Mouse (Mus musculus) left cerebral cortex, postnatal 4 days (tissue): Measurements from ENCODE around the gene Cadps2. TPM values are rescaled to one million over a fixed set of nuclear protein-coding genes. Genes with fewer than 3 reads are reported as not detected.

Experiments
- DNase-seq: peaks from one replicate; pipeline ENCODE4 v3.0.0-alpha.2; 2022
- intact Hi-C: fragments of 180-260 bp; cut with DNase I; formaldehyde crosslinking; loops from one replicate; pipeline ENCODE4 v1.15.1; 2025
- total RNA-seq, 2 experiments: library from RNA; stranded (reverse); gene quantifications; 2 replicates each; pipeline ENCODE4 v1.2.3; 2021

The Cadps2 gene
- total RNA-seq, 2 experiments from 2014 or later, result 36.5 to 38.5 TPM

DNA sequence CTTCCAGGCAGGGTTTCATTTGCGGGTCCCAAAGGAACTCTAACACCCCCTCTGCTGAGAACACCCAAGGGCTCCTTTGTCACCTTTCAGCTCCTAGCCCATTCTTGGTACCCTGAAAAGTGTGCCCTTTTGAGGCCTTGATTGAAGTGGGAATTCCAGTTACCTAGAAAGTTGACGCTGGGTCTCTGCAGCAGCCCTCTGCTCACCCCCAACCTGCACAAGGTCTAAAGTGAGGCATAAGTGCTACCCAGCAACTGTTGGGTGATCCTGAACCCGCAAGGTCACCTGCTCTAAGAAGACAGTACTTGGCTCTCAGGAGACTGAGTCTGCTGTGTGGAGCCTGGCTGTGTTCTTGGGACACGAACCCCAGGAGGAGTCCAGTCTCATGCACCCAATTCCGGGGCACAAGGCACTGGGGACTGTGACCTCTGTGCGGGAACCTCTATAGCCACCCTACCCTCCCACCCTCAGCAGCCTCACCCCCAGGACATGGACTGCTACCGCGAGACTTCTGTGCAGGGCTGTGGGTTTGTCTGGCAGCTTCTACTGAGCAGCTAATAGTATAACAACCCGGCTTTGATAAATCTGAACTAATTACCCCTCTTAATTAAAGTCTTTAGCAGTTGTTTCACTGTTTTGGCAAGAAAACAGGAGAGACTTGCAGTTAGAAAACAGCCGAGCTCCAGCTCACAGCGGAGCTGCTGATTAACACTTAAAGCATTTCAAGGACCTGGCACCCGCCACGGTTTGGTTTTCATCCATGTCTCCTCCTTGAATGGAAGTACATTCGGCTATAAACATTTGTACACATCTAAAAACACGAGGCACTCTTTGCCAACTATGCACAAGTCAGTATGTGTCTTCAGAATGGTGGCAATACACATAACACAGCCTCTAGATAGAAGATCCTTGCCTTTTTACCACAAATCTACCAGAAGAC lies 595.1 kb downstream of the Cadps2 start:
- intact Hi-C loops, result no loop called here
- DNase-seq, result no peak

Other genes with a start within 250 kb of the Cadps2 start
- gene Rnf133, start 189.1 kb downstream of the Cadps2 start, total RNA-seq, result 1 to 10 TPM in 1 of 2 experiments, under 1 TPM in 1; 0.70 to 1.2 TPM
- under 1 TPM; 0.72 to 0.77 TPM for gene Rnf148, start 184.3 kb downstream of the Cadps2 start, total RNA-seq
- gene Tas2r118, start 130.6 kb upstream of the Cadps2 start, total RNA-seq, result not detected